ENCODE assay signal across 9 mouse cellular contexts in genomic region chrX:36816368-36816899, GRCm38 (mm10). TPM values are rescaled to one million over a fixed set of nuclear protein-coding genes. Genes with fewer than 3 reads are reported as not detected.
DNase-seq lines count a peak whose midpoint lies in the region; ATAC-seq and TF ChIP-seq lines count a peak whose summit lies in the region.
"Had no signal": no experiment of that assay in that cellular context is flagged by ENCODE, and none has a peak within 500 bp of the region (broad histone marks: within the 10 kb centered on the region; RNA-seq: fewer than 3 reads in every experiment).

No protein-coding gene starts in this region.

- peak overlapping the region; percentile 49; the same call in 1 of the 2 replicates for H3K27ac ChIP-seq in heart, embryonic 15.5 days
- 0 out of 2 replicates have a peak overlapping the region, but pooled peaks have one; percentile 79 for H3K27ac ChIP-seq in hindbrain, embryonic 15.5 days (replicated peaks)
- H3K27ac ChIP-seq in midbrain, embryonic 16.5 days (ENCODE audit: low read length): peak overlapping the region; percentile 77

- no peak for ATAC-seq in heart, embryonic 15.5 days (replicated peaks; ENCODE audit: insufficient number of reproducible peaks, insufficient read depth, low FRiP score, low read depth)
- 0 out of 2 replicates have a peak, but pooled peaks have one; percentile 23 for ATAC-seq in hindbrain, embryonic 15.5 days (ENCODE audit: low FRiP score, low read depth)
- ATAC-seq in midbrain, embryonic 16.5 days: peak; percentile 50
- no peak for ATAC-seq in megakaryocyte progenitor cell, adult 5-6 weeks (replicated peaks; ENCODE audit: poor library complexity)
- no peak for ATAC-seq in CD4-positive, CD25-positive, alpha-beta regulatory T cell, adult 4 months

- peak overlapping the region; percentile 59 for H3K4me2 ChIP-seq in heart, embryonic 15.5 days
- H3K4me2 ChIP-seq in hindbrain, embryonic 15.5 days: peak overlapping the region; percentile 46
- H3K4me2 ChIP-seq in midbrain, embryonic 16.5 days (ENCODE audit: low read length): peak overlapping the region; percentile 46

- no peaks in the 10 kb centered on the region for H3K36me3 ChIP-seq in heart, embryonic 15.5 days
- H3K36me3 ChIP-seq in hindbrain, embryonic 15.5 days: no peaks in the 10 kb centered on the region
- H3K36me3 ChIP-seq in midbrain, embryonic 16.5 days (ENCODE audit: control insufficient read depth, insufficient read depth, low read length): no peaks in the 10 kb centered on the region

- H3K4me3 ChIP-seq in heart, embryonic 15.5 days: no peak overlapping the region
- H3K4me3 ChIP-seq in hindbrain, embryonic 15.5 days: peak overlapping the region; percentile 16; the same call in 1 of the 2 replicates
- no peak overlapping the region; the same call in 1 of the 2 replicates for H3K4me3 ChIP-seq in midbrain, embryonic 16.5 days (ENCODE audit: low read depth, low read length)
- H3K4me3 ChIP-seq: megakaryocyte, embryonic 14.5 days had no signal

- H3K4me1 ChIP-seq in heart, embryonic 15.5 days (replicated peaks): 0 out of 2 replicates have a peak, but pooled peaks cover 4% of the 10 kb centered on the region
- peaks cover 8% of the 10 kb centered on the region; the same call in 1 of the 2 replicates for H3K4me1 ChIP-seq in hindbrain, embryonic 15.5 days (replicated peaks)
- 0 out of 2 replicates have a peak, but pooled peaks cover 2% of the 10 kb centered on the region for H3K4me1 ChIP-seq in midbrain, embryonic 16.5 days (ENCODE audit: control insufficient read depth, insufficient read depth, low read length)
- H3K4me1 ChIP-seq: megakaryocyte, embryonic 14.5 days had no signal

- no peaks in the 10 kb centered on the region for H3K9me3 ChIP-seq in heart, embryonic 15.5 days (replicated peaks)
- no peaks in the 10 kb centered on the region for H3K9me3 ChIP-seq in hindbrain, embryonic 15.5 days
- no peaks in the 10 kb centered on the region for H3K9me3 ChIP-seq in midbrain, embryonic 16.5 days (replicated peaks; ENCODE audit: control insufficient read depth, low read length, poor library complexity, severe bottlenecking)
- H3K9me3 ChIP-seq: megakaryocyte, embryonic 14.5 days had no signal

- TF ChIP-seq CTCF in brain, embryonic 14.5 days (IDR thresholded peaks at IDR 0.05; ENCODE audit: borderline replicate concordance, extremely low read depth, insufficient read depth, insufficient read length): no peak

- no peak for TF ChIP-seq POLR2A in brain, embryonic 14.5 days (IDR thresholded peaks at IDR 0.05; ENCODE audit: borderline replicate concordance, extremely low read depth, insufficient read depth, insufficient read length, poor library complexity, severe bottlenecking)

- 27% methylated on average over 8 of the region's 8 CpGs for WGBS in heart, embryonic 15.5 days
- 27% methylated on average over 8 of the region's 8 CpGs for WGBS in hindbrain, embryonic 15.5 days
- 36% methylated on average over 8 of the region's 8 CpGs for WGBS in midbrain, embryonic 16.5 days

- no peaks in the 10 kb centered on the region for H3K27me3 ChIP-seq in heart, embryonic 15.5 days
- no peaks in the 10 kb centered on the region for H3K27me3 ChIP-seq in hindbrain, embryonic 15.5 days
- no peaks in the 10 kb centered on the region for H3K27me3 ChIP-seq in midbrain, embryonic 16.5 days (ENCODE audit: control insufficient read depth, insufficient read depth, low read depth, low read length)

- H3K9ac ChIP-seq in heart, embryonic 15.5 days: no peak overlapping the region
- no peak overlapping the region for H3K9ac ChIP-seq in hindbrain, embryonic 15.5 days
- H3K9ac ChIP-seq in midbrain, embryonic 16.5 days (ENCODE audit: low read depth, low read length): no peak overlapping the region

- DNase-seq in heart, adult 9 months (ENCODE audit: low spot score in 2 of 2): no peak
- DNase-seq in brain, embryonic 14.5 days (ENCODE audit: low read depth): peak; percentile 65
- DNase-seq in cerebellum, postnatal 14 days: no peak

RNA-seq across cellular contexts. Expression of gene Slc25a5, which starts 21.0 kb away (rescaled TPM):
- 962 and 1,080 TPM in 2 replicates for polyA plus RNA-seq in heart, embryonic 15.5 days (2015; fragmentation: Nextera tagmentation; extraction: Ambion mirVana)
- 477 and 533 TPM in 2 replicates for polyA plus RNA-seq in brain, embryonic 14.5 days (2012; rRNA removed)
- polyA plus RNA-seq in hindbrain, embryonic 15.5 days (2015; fragmentation: Nextera tagmentation; extraction: Ambion mirVana): 506 and 575 TPM in 2 replicates
- polyA plus RNA-seq in midbrain, embryonic 16.5 days (2015; fragmentation: Nextera tagmentation; extraction: Ambion mirVana): 408 and 436 TPM in 2 replicates
- 1,266 and 1,295 TPM in 2 replicates for total RNA-seq in megakaryocyte progenitor cell, adult 5-6 weeks (2015)
- total RNA-seq in megakaryocyte progenitor cell, adult 5-6 weeks (2017): 902 and 1,027 TPM in 2 replicates
- polyA plus RNA-seq in CD4-positive, CD25-positive, alpha-beta regulatory T cell, adult 4 months (2017; shearing (Covaris generic)): 1,000 to 10,000 TPM; 1,213 to 1,312 TPM

RNA-seq across cellular contexts. Expression of gene Ube2a, which starts 57.3 kb away (rescaled TPM):
- polyA plus RNA-seq in heart, embryonic 15.5 days (2015; fragmentation: Nextera tagmentation; extraction: Ambion mirVana): 115 and 130 TPM in 2 replicates
- 41.7 and 43.8 TPM in 2 replicates for polyA plus RNA-seq in brain, embryonic 14.5 days (2012; rRNA removed)
- 115 and 119 TPM in 2 replicates for polyA plus RNA-seq in hindbrain, embryonic 15.5 days (2015; fragmentation: Nextera tagmentation; extraction: Ambion mirVana)
- 114 and 116 TPM in 2 replicates for polyA plus RNA-seq in midbrain, embryonic 16.5 days (2015; fragmentation: Nextera tagmentation; extraction: Ambion mirVana)
- total RNA-seq in megakaryocyte progenitor cell, adult 5-6 weeks (2015): 76.8 and 92.8 TPM in 2 replicates
- 23.2 and 26.2 TPM in 2 replicates for total RNA-seq in megakaryocyte progenitor cell, adult 5-6 weeks (2017)
- 100 to 1,000 TPM; 110 to 131 TPM for polyA plus RNA-seq in CD4-positive, CD25-positive, alpha-beta regulatory T cell, adult 4 months (2017; shearing (Covaris generic))

RNA-seq across cellular contexts. Expression of gene C330007P06Rik, which starts 57.5 kb away (rescaled TPM):
- 16.6 and 19.0 TPM in 2 replicates for polyA plus RNA-seq in heart, embryonic 15.5 days (2015; fragmentation: Nextera tagmentation; extraction: Ambion mirVana)
- 11.5 and 14.7 TPM in 2 replicates for polyA plus RNA-seq in brain, embryonic 14.5 days (2012; rRNA removed)
- polyA plus RNA-seq in hindbrain, embryonic 15.5 days (2015; fragmentation: Nextera tagmentation; extraction: Ambion mirVana): 21.6 and 22.8 TPM in 2 replicates
- polyA plus RNA-seq in midbrain, embryonic 16.5 days (2015; fragmentation: Nextera tagmentation; extraction: Ambion mirVana): 20.9 and 21.0 TPM in 2 replicates
- total RNA-seq in megakaryocyte progenitor cell, adult 5-6 weeks (2015): 29.1 and 31.2 TPM in 2 replicates
- total RNA-seq in megakaryocyte progenitor cell, adult 5-6 weeks (2017): 63.5 and 75.6 TPM in 2 replicates
- polyA plus RNA-seq in CD4-positive, CD25-positive, alpha-beta regulatory T cell, adult 4 months (2017; shearing (Covaris generic)): 10 to 100 TPM; 26.8 to 28.7 TPM

Comparison
In these comparisons a context has a peak if more than half of its experiments do, and no peak if none do; other contexts are left out.
1. ATAC-seq: peak in hindbrain, embryonic 15.5 days (single experiment) and midbrain, embryonic 16.5 days (single experiment); none in heart, embryonic 15.5 days (single experiment), megakaryocyte progenitor cell, adult 5-6 weeks (single experiment) and CD4-positive, CD25-positive, alpha-beta regulatory T cell, adult 4 months (single experiment).
2. Peak in every context shown above with its lines, with median percentiles within 50 percentile points of each other: H3K27ac ChIP-seq and H3K4me2 ChIP-seq.